Mouse (Mus musculus) kidney, postnatal 36 days (tissue): ENCODE measurements around the gene Nell2.
"Not testable (repeated sequence)": the region's sequence is repeated elsewhere in the genome, so short reads cannot be mapped to it uniquely, and the experiment has no call there.

Experiments
- DNase-seq, 2 experiments: peaks; one replicate each; pipeline ENCODE4 v3.0.0; 2021 to 2022; ENCODE audit warnings: mixed read lengths in 2 of 2

Gene Nell2

DNA sequence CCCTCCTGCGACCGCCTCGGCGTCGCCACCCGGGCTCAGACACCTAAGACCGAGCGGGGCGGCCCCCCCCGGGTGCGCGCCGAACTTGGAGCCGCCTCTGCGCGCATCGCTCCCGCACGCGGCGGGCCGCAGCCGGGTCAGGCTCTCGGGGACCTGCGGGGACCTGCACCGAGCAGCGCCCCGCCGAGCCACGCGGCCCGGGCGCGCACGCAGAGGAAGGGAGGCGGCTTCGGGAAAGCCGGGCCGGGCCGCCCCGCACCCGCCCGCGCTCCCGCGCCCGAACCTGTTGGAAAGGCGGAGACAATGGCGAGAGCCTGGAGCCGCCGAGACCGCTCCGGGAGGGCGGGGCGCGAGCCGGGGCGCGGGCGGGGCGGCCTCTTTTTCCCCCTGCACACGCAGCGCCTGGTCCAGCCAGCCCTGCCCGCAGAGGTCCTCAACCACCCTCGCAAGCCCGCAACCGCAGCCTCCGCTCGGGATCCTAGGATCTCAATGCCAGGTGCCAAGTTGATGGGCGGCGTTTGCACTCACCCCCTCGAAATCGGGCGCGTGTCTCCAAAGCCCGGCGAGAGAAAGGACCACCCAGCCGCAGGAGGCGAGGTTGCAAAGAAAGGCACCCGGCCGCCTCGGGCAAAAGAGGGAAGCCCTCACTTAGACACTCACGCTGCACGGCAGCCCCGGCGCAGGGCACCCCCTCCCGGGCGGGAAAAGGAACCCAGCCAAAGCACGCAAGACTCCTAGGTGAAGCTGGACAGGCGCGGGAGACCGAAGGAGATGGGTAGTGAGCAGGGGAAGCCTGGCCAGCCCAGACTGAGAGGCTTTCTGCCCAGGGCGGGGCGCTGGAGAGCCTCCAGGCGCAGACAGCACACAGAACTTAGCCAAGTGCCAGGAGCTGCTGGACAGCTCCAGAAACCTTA lies at the start of gene Nell2:
Nell2 (minus strand) TSS at position 612 of the 914 bp plus-strand sequence.
- DNase-seq = peak in 1 of 2 experiments; percentile 22

DNA sequence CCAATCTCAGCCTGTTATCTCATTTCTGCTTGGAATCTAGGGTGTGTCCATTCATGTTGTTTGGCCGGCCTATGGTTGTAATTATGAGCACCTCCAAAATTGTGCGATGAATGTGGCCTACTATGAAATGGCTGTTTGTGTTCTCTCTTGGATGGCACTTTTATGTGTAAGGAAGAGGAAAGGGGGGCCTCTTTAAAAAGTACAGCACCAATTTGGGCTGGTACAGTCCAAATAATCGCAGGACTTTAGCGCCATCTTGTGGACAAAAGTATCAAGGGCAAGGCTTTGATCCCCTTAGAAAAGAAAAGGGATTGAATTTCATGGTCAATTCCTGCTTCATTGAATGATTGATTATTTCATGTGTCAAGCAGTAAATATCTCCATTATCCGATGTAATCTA lies 46.3 kb upstream of the Nell2 start:
- peak; percentile 26 to 65 for DNase-seq

DNA sequence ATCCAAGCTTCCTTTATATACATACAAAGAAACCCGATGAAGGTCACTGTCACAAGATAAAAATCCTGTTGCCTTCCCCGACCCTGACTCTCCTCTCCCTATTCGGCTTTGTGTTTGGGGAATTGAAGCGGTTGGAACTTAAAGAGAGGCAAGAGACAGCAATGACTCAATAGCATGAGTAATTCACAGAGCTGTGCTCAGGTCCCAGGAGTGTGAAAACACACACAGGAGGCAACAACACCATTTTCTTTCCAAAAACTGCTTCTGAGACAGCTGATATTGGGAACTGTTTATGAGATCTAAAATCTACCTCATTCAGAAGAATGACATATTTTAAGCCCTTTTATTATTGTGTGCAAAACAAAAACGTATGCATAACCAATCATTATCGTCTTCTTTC lies 41.2 kb upstream of the Nell2 start:
- DNase-seq = no peak

DNA sequence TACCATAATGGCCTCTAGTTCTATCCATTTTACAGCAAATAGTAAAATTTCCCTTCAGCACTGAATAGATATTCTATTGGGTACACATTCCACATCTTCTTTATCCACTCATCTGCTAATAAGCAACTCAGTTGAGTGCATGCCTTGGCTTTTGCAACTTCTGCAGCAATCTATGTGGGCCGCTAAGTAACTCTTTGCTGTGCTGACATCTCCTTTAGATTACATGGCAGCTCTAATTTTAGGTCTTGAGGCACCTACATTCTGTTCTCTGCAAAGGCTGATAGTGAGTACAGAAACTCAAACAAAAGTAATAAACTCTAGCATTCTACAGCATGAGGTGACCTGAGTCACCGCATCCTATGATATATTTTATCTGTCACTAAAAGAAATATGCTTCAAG lies 36.8 kb upstream of the Nell2 start:
- no peak for DNase-seq

DNA sequence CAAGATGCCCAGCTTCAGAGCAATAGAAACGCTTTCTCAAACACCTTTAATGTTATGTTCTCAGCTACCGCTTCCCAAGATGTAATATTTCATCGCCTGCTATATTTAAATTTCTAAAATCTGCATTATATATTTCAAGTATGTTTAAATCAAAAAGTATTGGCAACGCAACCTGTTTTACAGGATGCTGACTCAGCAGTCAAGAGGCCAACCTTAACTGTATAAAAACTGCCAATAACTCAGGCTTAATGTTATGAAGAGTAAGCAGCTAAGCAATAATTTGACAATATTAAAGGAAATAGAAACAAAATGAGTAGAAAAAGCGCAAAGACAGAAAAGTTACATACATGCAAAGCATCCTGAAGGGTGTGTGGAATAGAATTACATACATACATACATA lies 32.9 kb upstream of the Nell2 start:
- DNase-seq = no peak

DNA sequence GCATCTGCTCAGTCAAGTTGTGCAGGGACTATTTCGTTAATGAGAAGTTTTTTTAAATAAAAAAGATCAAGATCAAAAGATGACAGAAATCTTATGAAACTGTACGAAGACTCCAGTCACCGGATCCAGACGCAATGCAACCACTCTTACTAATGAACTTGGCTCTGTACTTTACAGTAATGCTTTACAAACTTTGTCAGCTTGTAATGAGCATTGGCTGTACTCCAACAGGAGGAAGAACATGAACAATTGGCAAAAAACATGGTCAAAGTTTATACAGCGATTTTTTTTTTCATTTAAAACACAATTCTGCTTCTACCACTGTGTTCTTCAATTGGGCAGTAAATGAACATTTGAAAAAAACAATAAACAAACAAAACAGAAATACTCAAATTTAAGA lies 21.7 kb upstream of the Nell2 start:
- no peak for DNase-seq

DNA sequence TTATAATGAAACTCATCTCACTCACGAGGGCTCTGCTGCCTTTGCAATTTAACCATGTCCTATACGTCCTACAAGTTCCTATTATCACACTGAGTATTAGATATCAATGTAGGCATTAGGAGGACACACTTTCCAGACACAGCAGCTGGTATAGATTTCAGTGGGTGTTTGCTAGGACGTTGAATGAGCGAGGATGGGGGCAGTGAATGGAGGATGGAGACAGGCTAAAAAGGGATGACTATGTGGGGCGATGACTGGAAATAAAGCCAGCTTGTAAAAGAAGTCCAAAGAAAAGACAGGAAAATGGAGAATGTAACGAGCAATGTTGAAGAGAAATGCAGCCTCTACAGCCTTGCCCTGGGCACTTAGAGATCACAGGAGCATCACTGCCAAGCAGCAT lies 14.3 kb upstream of the Nell2 start:
- no peak for DNase-seq

DNA sequence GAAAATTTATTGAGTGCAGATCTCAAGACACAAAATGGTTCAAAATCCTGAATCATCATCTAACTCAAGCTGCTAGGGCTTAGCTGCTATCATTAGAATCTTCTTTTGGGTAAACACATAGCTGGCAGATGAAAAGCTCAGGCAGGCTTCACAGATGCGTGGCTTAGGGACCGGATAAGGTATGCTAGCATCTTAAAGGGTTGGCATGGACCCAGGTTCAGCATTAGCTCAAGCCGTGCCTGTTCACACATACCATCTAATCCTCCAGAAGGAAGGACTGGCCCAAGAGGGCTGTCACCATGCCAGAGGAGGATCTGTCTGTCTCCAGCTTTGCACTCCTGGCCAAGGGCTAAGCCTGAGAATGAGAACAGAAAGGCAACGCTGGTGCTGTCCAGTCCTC lies 8.4 kb upstream of the Nell2 start:
- DNase-seq = no peak

DNA sequence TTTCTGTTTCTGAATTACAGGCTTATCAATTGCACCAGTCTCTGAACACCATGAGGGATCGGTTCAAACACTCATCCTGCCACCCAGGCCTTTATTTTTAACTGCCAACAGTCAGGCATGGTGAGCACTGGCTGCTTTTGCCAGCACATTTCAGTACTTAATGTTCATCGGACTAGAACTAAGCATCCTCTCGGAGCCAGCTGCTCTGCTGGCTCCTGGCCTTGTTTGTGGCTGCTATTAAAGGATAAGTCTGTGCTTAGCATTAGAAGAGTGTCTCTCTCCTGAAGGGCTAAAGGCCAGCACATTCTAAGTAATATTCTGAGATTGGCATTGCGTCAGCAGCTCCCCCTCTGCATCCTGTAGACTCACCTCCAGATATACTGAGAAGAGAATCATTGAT lies 7.9 kb upstream of the Nell2 start:
- no peak for DNase-seq

DNA sequence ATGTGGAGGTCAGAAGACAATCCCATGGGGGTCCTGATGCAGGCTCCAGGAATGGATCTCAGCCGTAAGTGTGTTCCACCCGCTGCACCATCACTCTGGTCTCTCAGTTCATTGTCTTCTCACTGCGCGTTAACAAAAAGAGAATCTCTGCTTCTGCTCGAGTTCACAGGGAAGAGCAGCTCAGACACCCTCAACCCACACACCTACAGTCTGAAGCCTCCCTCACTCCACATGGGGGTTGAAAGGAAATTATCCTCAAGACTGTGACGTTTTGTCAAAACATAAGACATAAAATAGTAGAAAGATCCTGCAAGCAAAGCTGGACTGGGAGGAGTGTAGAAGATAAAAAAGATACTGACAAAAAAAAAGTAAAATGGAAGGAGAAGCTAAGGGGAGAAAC lies 6.3 kb upstream of the Nell2 start:
- DNase-seq = no peak

DNA sequence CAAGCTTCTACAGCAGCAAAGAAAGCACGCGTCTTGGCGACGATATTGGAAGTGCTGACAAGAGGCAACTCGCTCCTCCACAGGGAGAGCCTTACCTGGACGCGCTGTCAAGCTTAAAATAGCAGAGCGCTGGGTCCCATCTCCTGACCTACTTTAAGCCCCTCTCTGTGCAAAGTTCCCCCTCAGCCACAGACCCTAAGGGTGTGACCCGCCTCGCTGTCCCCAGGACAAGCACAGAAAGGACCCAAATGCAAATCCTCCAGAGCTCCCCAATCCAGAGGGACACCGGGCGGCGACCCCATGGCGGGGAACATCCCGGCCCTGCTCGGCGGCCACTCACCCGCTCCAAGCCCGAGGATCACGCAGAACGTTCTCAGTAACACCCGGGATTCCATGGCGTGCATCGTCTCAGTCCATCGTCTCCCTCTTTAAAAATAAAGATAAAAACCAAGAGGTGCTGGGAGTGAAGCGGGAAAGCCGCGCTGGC lies 855 bp downstream of the Nell2 start:
- no peak for DNase-seq

DNA sequence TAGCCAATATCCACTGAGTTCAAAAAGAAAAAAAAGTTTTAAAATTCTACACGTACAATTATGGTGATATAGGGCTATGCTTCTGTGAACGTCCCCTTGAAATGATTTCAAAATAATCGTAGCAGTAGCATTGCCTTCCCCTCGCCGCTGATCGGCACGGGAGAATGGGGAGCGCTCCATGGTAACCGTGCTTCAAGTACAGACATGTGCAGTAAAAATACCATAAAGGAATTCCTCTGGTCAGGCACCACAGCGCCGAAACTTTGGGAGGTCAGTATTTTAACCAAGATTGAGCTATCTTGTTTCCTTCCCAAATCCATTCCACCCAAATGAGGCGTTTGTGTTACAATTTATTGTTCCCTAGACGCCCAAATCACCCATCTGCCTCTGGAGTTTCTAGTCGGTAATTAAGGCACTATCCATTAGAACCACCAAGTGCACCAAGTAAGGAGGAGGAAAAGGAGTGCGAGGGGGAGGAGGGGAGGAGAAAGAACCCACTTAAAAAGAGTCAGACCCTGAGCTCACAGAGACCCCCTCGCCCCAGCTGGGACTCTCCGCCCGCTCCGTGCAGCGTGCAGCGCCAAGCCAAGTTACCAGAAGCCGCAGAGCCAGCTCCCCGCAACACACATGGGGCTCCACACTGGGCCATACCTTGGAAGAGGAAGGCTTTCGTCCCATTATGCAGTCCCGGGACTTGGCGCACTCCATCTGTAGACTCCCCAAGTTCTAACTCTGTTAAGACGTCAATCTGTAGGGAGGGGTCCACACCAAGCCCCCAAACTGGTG lies 1.5 kb downstream of the Nell2 start:
- DNase-seq = no peak

DNA sequence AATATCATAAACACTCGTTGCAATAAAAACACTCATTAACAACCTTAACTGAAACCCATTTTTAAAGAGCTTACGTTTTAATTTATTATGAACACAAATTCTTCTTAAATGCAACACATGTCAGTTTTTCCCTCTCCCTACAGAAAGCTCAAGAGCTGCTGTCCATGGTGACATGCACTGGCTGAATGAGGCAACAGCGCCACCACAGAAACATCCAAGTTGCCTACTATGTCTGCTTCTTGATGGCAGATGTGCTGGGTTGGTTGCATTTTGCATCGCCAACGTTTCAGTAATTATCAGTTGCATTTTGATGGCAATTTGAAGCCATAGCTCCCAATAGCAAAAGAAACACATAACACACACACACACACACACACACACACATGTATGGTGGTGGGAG lies 2.4 kb downstream of the Nell2 start:
- DNase-seq = peak in 1 of 2 experiments; percentile 27

DNA sequence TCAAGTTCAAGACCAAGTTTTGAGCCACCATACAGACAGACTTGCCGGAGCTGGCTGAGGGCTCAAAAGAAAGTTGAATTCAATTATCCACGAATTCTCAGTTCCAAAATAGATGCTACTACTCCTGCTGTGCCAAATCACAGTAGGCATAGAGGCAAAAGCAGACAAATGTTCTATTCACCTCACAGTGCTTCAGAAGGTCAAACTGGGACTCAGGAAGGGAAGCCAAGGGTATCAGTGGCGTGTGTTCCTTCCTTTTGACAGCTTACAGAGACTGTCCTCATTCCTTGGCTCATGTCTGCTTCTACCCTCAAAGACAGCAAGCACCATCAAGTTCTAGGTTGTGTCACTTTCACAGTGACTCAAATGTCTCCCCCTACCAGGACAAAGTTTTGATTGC lies 10.2 kb downstream of the Nell2 start:
- DNase-seq = no peak

DNA sequence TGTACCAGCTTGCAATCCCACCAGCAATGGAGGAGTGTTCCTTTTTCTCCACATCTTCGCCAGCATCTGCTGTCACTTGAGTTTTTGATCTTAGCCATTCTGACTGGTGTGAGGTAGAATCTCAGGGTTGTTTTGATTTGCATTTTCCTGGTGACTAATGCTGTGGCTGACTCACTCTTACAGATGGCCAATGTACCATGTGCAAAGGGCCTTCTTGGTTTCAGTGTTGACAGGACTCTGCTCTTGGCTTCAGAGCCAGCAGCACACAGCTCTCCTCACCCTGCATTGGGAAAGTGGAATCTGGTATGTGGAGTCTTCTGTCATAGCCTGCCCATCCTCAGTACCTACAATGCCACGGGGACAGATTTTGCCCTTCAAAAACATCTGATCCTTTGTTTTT lies 15.1 kb downstream of the Nell2 start:
- DNase-seq = not testable (repeated sequence)

DNA sequence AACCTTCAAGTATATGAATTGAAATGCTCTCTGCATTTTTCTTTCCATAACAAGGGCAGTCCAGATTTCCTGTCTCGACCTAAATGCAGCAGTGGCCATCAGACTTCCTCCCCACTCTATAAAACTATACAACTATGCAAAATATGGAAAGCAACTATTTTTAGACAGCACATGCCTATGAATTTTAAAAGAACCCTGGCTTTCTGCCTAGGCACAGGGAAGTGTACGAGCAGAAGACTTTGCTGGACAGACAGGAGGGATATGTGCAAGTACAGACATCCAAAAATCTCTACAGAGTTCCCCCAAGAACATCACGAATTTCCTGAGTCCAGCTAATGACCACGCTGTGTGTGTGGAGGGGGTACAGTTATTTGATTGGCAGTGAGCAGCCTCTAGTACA lies 32.7 kb downstream of the Nell2 start:
- no peak for DNase-seq

DNA sequence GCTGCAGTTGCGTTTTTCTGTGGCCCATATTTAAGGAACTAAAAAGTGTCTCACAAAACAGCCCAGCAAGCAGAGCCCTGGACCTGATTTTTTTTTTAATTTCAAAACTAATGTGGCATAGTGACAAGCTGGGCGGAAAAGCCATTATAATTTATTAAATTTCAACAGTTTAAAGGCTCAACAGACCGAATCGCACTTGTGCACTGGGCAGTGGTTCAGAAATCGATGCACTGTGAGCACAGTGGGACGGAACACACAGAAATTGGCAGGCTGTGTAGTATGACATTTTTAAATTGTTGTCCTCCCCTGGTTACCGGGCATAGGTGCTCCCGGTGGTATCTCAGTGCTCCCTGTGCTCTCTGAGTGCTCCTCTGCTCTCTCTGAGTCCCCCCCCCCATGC lies 33.2 kb downstream of the Nell2 start:
- DNase-seq = peak in 1 of 2 experiments; percentile 9

DNA sequence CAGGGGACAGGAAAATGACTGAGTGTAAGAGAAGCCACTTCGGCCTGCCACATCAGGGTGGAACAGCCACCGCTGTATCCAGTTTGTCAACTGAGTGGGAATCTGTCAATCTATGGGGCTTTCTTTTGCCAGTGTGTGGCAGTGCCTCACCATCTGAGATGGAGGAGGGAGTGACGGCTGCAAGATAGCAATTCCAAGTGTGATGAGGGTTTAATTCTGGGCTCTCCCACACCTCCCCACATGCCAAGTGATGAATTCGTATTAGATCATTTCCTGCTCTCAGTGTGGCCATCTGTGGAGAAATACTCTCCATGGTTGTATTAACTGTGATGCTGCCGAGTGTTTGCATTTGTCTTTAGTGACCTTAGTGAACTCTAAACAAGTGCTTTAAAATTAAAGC lies 36.2 kb downstream of the Nell2 start:
- DNase-seq = no peak

DNA sequence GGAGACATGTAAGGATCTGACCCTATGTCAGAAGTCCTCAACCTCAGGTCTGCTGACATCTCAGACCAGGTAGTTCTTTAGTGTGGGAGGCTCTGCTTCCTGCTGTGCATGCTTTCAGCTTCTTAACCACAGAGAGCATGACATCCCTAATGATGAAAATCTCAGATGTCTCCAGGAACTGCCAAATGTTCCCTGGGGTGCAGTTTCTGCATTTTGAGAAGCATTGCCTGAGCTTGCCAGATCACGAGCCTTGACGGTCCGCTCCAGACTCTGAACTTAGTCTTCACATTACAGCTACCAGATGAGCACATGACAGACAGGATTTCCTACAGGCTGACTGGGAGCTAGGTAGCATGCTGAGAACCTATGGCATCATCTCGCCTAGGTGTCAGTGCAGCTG lies 39.2 kb downstream of the Nell2 start:
- no peak for DNase-seq

DNA sequence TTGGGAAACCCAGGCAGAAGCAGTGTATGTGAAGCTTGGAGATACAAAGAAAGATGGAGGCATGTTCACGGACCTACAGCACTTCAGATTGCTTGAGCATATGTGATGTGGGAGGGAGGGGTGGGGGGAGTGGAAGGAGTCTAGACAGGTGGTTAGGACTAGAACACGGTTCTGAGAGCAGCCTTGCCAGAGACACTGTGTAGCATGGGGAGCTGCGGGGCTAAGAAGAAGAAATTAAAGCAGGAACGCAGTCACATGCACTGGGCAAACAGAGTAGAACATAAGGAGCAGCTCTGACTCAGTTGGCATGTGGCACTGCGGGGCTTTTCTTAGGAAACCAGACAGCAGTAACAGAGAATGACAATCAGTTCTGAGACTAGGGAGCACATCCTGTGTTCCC lies 40.4 kb downstream of the Nell2 start:
- no peak for DNase-seq

DNA sequence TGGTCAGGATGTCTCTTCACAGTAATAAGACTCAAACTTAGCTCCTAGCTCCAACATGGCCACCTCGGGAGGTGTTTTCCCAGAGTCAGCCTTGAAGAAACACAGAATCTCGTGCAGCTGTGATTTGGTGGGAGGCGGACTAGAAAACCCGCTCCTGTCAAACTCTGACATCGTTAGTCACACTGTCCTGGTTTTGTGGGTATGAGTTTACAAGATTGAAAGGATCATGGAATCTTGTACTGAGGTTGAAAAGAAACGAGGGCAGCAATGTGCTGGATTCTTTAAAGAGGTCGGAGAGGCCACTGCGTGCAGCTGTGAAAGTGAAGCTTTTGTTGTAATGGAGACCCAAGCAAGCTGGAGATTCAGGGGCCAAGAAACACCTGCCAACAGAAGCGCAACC lies 46.4 kb downstream of the Nell2 start:
- no peak for DNase-seq

DNA sequence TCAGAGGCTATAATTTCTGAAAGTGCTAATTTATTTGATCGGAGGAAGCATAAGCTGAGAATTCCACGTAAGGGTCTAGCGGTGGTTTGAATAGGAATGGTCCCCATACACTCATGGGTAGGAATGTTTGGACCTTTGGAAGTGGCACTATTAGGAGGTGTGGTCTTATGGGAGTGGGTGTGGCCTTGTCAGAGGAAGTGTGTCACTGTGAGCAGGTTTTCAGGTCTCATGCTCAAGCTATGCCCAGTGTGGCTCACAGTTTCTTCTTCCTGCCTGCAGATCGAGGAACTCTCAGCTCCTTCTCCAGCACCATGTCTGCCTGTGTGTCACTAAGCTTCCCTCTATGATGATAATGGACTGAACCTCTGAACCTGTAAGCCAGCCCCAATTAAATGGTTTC lies 46.8 kb downstream of the Nell2 start:
- no peak for DNase-seq

DNA sequence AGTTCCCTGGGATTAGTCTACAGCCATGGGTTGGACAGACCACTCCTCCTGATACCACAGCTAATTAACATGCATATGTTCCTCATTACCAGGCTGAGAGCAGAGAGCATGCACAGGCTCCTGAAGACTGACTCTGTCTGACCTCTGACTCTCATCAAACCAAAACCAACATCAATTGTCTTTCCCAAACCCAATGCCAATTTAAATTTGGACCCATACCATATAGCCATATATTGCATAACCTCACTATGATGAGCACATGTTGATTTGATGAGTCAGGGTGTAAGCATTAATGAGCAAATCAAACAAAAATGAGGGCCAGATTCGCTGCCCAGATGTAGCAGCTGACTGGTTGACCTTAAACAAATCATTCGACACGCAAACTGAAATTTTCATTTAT lies 51.9 kb downstream of the Nell2 start:
- no peak for DNase-seq

DNA sequence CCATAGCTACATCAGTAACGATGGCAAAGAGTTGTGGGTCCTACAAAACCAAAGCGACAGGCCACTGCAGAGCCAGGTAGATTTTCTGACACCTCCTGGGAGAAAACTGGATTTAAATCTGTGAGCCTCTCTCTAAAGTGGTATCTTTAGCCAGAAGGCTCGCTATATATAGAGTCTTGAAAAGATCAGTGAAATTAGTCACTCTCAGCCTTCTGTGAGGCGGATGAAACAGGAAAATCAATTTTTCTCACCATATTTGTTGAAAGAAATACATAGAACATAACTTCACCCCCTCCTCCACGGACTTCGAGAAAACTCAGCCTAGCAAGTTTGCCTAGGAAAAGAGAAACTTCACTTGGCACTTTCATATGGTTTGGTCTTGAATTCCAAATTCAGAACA lies 54.4 kb downstream of the Nell2 start:
- DNase-seq = no peak
